Mouse (Mus musculus) midbrain, postnatal 0 days (tissue): Measurements from ENCODE around the gene Cdca7l. TPM values are rescaled to one million over a fixed set of nuclear protein-coding genes. Genes with fewer than 3 reads are reported as not detected.
"Not testable (repeated sequence)": the region's sequence is repeated elsewhere in the genome, so short reads cannot be mapped to it uniquely, and the experiment has no call there.

ENCODE experiments used
- ATAC-seq: fragments of 200-750 bp; cut with Nextera tagmentation; 2 replicates; pipeline ENCODE4 v1.8.0; 2017; ENCODE audit warnings: moderate number of reproducible peaks, mild to moderate bottlenecking, moderate TSS enrichment, moderate library complexity; ENCODE audit not compliant: low FRiP score
- DNase-seq: peaks from one replicate; pipeline ENCODE4 v3.0.0-alpha.2; 2015; ENCODE audit warnings: low spot score
- H3K27ac ChIP-seq: fragments of 300-500 bp; sonication (generic); 2 replicates; pipeline ENCODE4 v1.5.1; 2014; ENCODE audit warnings: low read depth, mild to moderate bottlenecking, low read length, mixed read lengths
- H3K27me3 ChIP-seq: fragments of 300-500 bp; sonication (generic); 2 replicates; pipeline ENCODE4 v1.6.1; 2014; ENCODE audit warnings: low read length, control low read depth, mixed read lengths; ENCODE audit not compliant: insufficient read depth
- H3K36me3 ChIP-seq: fragments of 300-500 bp; sonication (generic); 2 replicates; pipeline ENCODE4 v1.6.1; 2014; ENCODE audit warnings: low read length, control low read depth, mixed read lengths; ENCODE audit not compliant: insufficient read depth
- H3K4me1 ChIP-seq: fragments of 300-500 bp; sonication (generic); 2 replicates; pipeline ENCODE4 v1.6.1; 2014; ENCODE audit warnings: mild to moderate bottlenecking, control low read depth, antibody characterized with exemption, low read length, mixed read lengths; ENCODE audit not compliant: insufficient read depth
- H3K4me2 ChIP-seq: fragments of 300-500 bp; sonication (generic); 2 replicates; pipeline ENCODE4 v1.6.1; 2014; ENCODE audit warnings: low read depth, mild to moderate bottlenecking, low read length, mixed read lengths; ENCODE audit not compliant: poor library complexity, severe bottlenecking
- H3K4me3 ChIP-seq: fragments of 300-500 bp; sonication (generic); 2 replicates; pipeline ENCODE4 v1.5.1; 2014; ENCODE audit warnings: low read depth, mild to moderate bottlenecking, low read length, moderate library complexity
- H3K9ac ChIP-seq: fragments of 300-500 bp; sonication (generic); replicated peaks from 2 replicates; pipeline ENCODE4 v1.6.1; 2014; ENCODE audit warnings: mild to moderate bottlenecking, low read length, moderate library complexity, mixed read lengths; ENCODE audit not compliant: poor library complexity, severe bottlenecking
- H3K9me3 ChIP-seq: fragments of 300-500 bp; sonication (generic); 2 replicates; pipeline ENCODE4 v1.6.1; 2016; ENCODE audit warnings: low read length, control low read depth
- CTCF ChIP-seq: IDR thresholded peaks from 2 replicates; pipeline ENCODE4 v1.5.1; 2016; ENCODE audit warnings: antibody characterized with exemption, mild to moderate bottlenecking
- WGBS: fragments of 180-500 bp; shearing (Covaris S2); extraction: QIAGEN DNeasy Blood & Tissue Kit; methylation state at CpG from one replicate; pipeline ENCODE4 v1.1.7; 2014; 5-methylcytosine and 5-hydroxymethylcytosine counted together
- polyA plus RNA-seq: library from polyadenylated mRNA; unstranded; fragments of >200 nt; fragmentation: Nextera tagmentation; extraction: Ambion mirVana; gene quantifications from 2 replicates; pipeline ENCODE4 v1.2.1, GENCODE M21; 2015
- total RNA-seq: library from RNA; depleted of rRNA; stranded (reverse); fragments of >200 nt; gene quantifications from 2 replicates; pipeline ENCODE4 v1.2.3, GENCODE M21; 2014

Cdca7l gene
- total and polyA plus RNA-seq, 2 experiments from 2014 or later = 2.2 to 2.5 TPM

DNA sequence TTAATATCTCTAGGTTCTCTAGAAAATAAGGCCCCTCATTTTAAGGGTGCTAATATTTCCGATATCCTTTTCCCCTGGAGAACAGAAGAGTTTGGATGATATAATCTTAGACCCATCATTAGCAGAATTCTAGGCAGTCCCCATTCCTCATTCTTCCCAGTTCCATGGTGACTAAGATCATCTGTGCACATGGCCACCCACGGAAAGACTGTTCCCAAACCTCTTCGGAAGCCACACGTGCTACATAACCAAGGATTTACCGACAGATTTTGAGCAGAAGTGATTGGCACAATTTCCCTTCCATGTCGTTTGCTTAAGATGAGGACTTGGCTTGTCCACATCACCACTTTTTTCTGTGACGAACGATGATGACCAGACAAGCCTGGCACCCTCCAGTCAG lies 99.6 kb downstream of the Cdca7l start:
- 91% methylated on average over 8 of the region's 8 CpGs for WGBS
- TF ChIP-seq CTCF = no peak
- no peak for DNase-seq

DNA sequence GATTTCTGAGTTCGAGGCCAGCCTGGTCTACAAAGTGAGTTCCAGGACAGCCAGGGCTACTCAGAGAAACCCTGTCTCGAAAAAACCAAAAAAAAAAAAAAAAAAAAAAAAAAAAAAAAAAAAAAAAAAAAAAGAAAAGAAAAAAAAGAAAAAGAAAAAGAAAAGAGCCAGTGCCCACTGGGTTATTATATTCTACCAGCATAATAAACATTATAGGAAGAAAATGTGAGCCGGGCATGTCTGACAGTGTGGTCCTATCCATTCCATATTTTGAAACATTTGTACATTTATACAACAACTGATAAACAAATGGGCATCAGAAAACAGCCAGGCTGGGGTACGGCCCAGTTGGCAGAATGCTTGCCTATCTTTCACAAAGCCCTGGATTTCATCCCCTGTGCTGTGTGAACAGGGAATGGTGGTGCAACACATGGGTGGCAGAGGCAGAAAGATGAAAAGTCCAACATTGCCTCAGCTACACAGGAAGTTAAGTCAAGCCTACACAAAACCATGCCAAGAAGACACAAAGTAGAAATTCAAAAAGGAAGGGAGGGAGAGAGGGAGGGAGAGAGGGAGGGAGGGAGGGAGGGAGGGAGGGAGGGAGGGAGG lies 101.2 kb downstream of the Cdca7l start:
- H3K9me3 ChIP-seq, H3K36me3 ChIP-seq, ATAC-seq, H3K27me3 ChIP-seq, H3K4me3 ChIP-seq, H3K4me2 ChIP-seq, H3K9ac ChIP-seq, H3K27ac ChIP-seq, H3K4me1 ChIP-seq, DNase-seq: not testable (repeated sequence)
- 85% methylated on average over 4 of the region's 4 CpGs for WGBS

More for the DNA sequence above, 99.6 kb downstream of the Cdca7l start:
- Histone ChIP-seq H3K9ac (no peak overlapping the region), H3K27me3 (no peaks in the 10 kb centered on the region), H3K27ac (no peak overlapping the region), H3K4me3 (no peak overlapping the region), H3K9me3 (no peaks in the 10 kb centered on the region), H3K4me2 (no peak overlapping the region), H3K36me3 (no peaks in the 10 kb centered on the region), H3K4me1 (no peaks in the 10 kb centered on the region)
- no peak for ATAC-seq

DNA sequence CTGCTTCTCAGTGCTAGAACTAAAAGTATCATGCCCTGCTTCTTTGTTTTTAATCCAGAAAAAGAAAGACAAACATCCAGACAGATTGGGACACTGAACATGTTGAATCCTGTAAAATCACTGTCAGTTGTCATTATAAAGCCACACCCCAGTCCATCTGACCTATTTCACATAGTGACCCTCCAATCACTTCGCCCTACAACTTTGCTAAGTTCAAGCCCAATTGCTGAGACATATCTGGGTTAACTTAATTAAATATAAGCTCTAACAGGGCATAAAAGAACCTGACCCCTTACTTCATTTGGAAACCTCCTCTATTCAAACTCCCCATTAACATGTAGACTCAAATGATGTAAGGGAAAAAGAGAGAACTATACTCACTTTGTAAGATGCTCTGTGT lies 107.3 kb downstream of the Cdca7l start:
- TF ChIP-seq CTCF = no peak
- no peak for DNase-seq
- H3K27me3 ChIP-seq = no peaks in the 10 kb centered on the region
- no peak overlapping the region for H3K4me3 ChIP-seq
- ATAC-seq = no peak
- H3K9ac ChIP-seq = no peak overlapping the region
- no peaks in the 10 kb centered on the region for H3K4me1 ChIP-seq
- H3K9me3 ChIP-seq = no peaks in the 10 kb centered on the region
- no peak overlapping the region for H3K4me2 ChIP-seq
- no peaks in the 10 kb centered on the region for H3K36me3 ChIP-seq
- H3K27ac ChIP-seq = no peak overlapping the region
- WGBS = 91% methylated on average over 1 of the region's 1 CpGs

DNA sequence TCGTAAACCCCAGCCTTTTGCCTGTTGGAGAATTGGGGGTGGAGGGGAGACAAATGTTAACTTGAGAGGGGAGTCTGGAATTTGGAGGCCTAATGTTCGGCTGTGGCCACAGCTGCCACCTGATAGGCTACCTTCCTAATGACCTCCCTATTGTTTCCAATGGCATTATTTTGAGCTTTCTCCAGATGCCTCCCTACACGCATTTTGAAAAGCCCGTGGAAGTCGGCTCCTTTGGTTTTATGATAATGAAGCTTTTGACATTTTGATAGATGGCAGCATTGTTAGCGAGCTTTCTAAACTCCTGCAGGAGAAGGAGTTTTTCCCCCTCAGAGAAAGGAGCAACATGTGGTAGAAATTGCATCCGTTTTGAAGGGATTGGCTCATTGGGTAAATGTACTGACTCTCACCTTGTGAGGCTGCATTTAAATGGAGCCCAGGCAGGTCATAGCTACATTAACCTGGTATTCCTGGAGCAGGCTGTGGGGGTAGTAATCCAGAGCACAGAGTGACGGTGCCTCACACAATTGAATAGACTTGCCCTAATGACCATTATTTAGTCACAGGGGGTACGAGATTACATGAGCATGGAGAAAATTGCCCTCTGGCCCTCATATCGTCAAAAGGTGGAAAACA lies 110.6 kb downstream of the Cdca7l start:
- Histone ChIP-seq H3K27ac (no peak overlapping the region), H3K9ac (no peak overlapping the region), H3K4me2 (no peak overlapping the region), H3K4me1 (no peaks in the 10 kb centered on the region), H3K27me3 (no peaks in the 10 kb centered on the region), H3K4me3 (no peak overlapping the region), H3K9me3 (no peaks in the 10 kb centered on the region), H3K36me3 (no peaks in the 10 kb centered on the region)
- no peak for TF ChIP-seq CTCF
- ATAC-seq = no peak
- DNase-seq = peak; percentile 6
- 22% methylated on average over 10 of the region's 10 CpGs for WGBS

DNA sequence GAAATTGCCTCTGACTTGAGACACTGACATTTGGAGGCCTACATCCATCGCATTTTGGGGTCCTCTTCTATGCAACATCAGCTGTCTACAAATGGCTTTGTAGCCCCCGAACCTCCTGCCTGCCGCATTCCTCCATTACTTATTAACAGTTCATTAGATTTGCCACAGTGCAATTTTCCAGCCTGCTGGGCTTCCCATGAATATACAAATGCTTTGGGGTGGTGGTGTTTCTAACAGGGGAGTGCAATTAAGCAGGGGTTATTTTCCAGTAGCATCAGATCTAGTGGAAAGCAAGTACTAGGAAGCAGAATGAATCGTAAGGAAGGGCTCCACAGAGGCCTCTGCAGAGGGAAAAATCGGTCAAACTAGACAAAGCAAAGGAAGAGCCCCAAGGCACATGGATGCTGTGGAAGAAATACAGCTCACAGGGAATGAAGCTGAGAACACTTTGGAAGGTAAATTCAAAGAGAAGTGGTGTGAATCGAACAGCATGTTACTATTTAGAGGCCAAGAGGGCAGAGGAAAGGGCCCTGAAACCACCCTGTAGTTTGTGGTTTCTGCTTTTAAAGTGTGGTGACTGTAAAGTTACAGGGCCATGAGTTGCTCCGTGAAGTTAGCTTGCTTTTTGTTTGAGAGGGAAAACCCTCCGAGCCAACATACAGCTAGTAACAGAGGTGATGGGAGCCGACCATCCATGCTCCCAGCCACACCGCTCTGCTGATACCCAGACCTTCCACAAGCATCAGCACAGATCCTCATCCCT lies 111.9 kb downstream of the Cdca7l start:
- TF ChIP-seq CTCF = no peak

More for the DNA sequence above, 111.9 kb downstream of the Cdca7l start:
- Histone ChIP-seq H3K36me3 (no peaks in the 10 kb centered on the region), H3K4me2 (no peak overlapping the region), H3K27me3 (no peaks in the 10 kb centered on the region), H3K4me3 (no peak overlapping the region), H3K9ac (no peak overlapping the region), H3K27ac (no peak overlapping the region), H3K4me1 (no peaks in the 10 kb centered on the region), H3K9me3 (no peaks in the 10 kb centered on the region)
- DNase-seq (peak; percentile 15), ATAC-seq (no peak)
- WGBS = 59% methylated on average over 10 of the region's 10 CpGs
